Mouse (Mus musculus) gastrocnemius, postnatal 36 days (tissue): ENCODE data around the gene Akp3. TPM values are rescaled to one million over a fixed set of nuclear protein-coding genes. Genes with fewer than 3 reads are reported as not detected.

ENCODE experiments used
- DNase-seq, 2 experiments: peaks; one replicate each; pipeline ENCODE4 v3.0.0; 2022
- intact Hi-C: fragments of 180-260 bp; cut with DNase I; formaldehyde crosslinking; loops from one replicate; pipeline ENCODE4 v1.15.1; 2025
- long read RNA-seq, 2 experiments: library from polyadenylated mRNA; stranded (forward); transcript quantifications; one replicate each; pipeline ENCODE4 v2.0.0; 2021
- total RNA-seq, 2 experiments: library from RNA; stranded (reverse); gene quantifications; 2 replicates each; pipeline ENCODE4 v1.2.3; 2021

Akp3 gene
- not detected for total RNA-seq
- long read RNA-seq, experiment 1, result 0 reads
- long read RNA-seq, experiment 2, result 0 reads

DNA sequence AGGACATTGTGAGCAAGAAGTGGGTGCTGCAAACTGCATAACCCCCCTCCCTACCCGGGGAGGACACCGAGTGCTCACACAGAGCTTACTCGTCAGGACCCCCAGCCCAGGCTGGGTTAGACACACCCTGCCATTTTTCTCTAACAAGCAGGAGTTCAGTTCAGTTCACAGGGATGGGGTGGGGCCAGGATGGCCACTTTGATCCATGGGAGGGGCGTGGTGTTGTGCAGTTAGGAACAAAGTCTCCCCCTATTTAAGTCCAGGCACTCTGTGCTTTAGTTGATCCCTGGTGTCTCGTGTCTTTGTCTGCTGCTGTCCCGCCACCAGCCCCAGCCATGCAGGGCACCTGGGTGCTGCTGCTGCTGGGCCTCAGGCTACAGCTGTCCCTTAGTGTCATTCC lies at the start of gene Akp3:
Gene Akp3, plus strand, starts transcription at position 301 of the 400 bp plus-strand sequence.
- intact Hi-C loops, result no loop called here
- DNase-seq, result no peak

DNA sequence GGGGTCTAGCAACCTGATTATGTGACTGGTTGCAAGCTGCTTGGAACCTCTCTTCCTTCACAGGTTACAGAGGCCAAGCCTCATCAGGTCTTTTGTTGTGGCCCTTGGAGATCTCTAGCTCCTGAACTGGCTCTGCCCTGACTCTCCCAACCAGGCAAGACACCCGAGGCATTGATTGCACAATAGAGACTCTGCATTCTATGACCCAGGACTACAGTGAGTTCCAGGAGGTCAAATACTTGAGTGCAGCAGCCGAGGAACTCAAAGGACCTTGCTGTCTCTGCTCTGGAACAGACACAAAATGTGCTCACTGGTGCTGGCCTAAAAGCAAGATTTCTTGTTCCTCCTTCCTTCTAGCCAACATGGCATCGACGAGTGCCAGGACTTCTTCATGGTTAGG lies 38.6 kb upstream of the Akp3 start:
- intact Hi-C loops, result no loop called here

GRCm38 (mm10) chr1:87086964-87087363 lies 37.8 kb upstream of the Akp3 start:
- DNase-seq, result no peak
- intact Hi-C loops, result no loop called here

More for the DNA sequence above, 38.6 kb upstream of the Akp3 start:
- no peak for DNase-seq

DNA sequence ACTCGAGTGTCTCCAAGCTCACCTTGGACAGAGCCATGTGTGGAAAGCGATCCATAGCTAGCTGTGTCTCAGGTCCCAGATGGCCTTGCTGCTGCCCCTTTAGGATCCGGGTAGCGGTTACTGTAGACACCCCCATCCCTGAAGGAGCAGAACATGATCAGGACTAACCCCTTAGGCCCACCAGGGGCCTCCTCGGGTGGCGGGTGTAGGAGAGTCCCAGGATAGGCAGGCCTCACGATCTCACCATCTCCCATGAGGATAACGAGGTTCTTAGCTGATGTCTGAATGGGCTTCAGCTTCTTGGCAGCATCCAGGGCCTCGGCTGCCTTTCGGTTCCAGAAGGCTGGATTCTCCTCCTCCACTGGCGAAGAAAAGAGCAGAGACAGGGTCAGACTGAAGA lies 35.5 kb upstream of the Akp3 start:
- no peak for DNase-seq
- intact Hi-C loops, result no loop called here

- DNase-seq, result no peak
- intact Hi-C loops, result no loop called here
Observed at GRCm38 (mm10) chr1:87089828-87090227, 34.9 kb upstream of the Akp3 start, which contains the start of gene Alppl2. Alppl2 (minus strand) TSS chr1:87089928.

- DNase-seq, result no peak
- intact Hi-C loops, result no loop called here
Observed at GRCm38 (mm10) chr1:87095642-87096041, 29.1 kb upstream of the Akp3 start.

- DNase-seq, result peak; percentile 46 to 59
- intact Hi-C loops, result loop anchor here (2.0 kb wide), 1 partner anchor 94 kb away; no protein-coding TSS in a partner anchor
Observed at GRCm38 (mm10) chr1:87098358-87098975, 26.3 kb upstream of the Akp3 start.

- intact Hi-C loops, result no loop called here
- no peak for DNase-seq
Observed at GRCm38 (mm10) chr1:87101411-87101810, 23.4 kb upstream of the Akp3 start, which contains the start of gene Alpi. Alpi (minus strand) TSS chr1:87101606.

GRCm38 (mm10) chr1:87102114-87102513 lies 22.7 kb upstream of the Akp3 start:
- intact Hi-C loops, result no loop called here
- DNase-seq, result no peak

GRCm38 (mm10) chr1:87103936-87104335 lies 20.8 kb upstream of the Akp3 start:
- intact Hi-C loops, result no loop called here
- no peak for DNase-seq

DNA sequence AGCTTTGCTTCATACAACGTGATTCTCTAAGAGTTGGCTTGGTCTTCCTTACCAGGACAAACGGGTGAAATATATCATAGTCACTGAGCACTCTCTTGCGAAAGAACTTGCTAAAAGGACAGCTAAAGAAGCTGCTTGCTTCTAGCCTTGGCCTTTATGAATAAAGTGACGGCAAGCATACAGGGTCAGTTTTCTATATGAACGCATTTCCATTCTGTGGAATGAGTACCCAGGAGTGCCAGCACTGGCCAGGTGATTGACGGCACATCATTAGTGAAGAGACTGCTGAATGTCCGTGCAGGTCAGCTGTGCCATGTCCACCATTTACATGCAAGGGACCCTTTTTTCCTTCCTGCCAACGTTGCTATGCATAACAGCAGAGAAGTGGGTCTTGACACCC lies 18.2 kb upstream of the Akp3 start:
- intact Hi-C loops, result no loop called here
- DNase-seq, result no peak

GRCm38 (mm10) chr1:87108564-87108963 lies 16.2 kb upstream of the Akp3 start:
- intact Hi-C loops, result no loop called here
- DNase-seq, result no peak

DNA sequence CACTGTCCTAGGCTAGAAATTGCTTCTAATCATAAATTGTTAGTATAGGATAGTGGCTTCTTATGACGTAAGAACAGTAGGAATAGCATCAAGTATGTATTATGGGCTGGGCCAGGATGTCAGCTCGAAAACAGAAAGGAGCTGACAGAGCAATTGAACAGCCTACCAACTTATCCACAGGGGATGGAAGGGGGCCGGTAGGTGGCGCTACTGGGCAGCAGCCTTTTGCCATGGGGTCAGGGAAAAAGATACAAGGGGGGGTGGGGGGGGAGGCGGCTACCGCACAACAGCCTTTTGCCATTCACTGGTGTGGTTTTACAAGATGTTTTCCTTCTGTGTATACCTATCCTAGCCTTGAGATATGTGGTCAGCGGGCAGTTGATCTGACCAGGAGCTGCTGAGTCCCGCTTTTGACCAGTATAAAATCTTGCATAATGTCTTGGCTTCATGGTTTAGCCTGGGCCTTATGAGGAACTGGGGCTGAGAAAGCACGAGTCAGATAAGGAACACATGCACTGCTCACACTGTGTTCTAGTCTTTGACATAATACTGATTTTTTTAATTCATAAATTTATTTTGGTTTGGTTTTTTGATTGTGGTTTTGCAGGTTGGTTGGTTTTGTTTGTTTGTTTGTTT lies 12.9 kb upstream of the Akp3 start:
- peak in 1 of 2 experiments; percentile 47 for DNase-seq
- intact Hi-C loops, result no loop called here

GRCm38 (mm10) chr1:87114784-87115183 lies 10.0 kb upstream of the Akp3 start:
- intact Hi-C loops, result no loop called here
- DNase-seq, result no peak

DNA sequence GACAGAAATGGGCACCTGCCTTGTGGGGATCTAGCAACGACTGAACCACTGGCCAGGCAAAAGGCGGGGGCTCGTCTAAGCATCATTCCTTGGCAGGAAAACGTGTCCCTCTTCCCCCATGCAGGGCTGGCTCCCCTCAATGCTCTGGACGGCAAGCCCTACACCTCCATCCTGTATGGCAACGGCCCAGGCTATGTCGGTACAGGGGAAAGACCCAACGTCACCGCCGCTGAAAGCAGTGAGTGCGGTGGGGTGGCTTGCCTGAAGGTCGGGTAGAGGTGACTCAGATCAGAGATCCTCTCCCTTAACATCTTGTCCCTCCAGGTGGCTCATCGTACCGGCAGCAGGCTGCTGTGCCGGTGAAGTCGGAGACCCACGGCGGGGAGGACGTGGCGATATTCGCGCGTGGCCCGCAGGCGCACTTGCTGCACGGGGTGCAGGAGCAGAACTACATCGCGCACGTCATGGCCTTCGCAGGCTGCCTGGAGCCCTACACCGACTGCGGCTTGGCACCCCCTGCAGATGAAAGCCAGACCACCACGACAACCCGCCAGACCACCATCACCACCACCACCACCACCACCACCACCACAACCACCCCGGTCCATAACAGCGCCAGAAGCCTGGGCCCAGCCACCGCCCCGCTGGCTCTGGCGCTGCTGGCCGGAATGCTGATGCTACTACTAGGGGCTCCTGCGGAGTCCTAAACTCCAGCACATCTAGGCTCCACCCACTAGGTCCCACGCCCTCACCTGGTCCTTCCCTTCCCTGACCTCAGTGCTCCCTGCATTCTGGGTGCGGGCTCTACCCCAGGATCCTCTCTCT lies 2.6 kb downstream of the Akp3 start:
- no peak for DNase-seq
- intact Hi-C loops, result no loop called here

GRCm38 (mm10) chr1:87131803-87132202 lies 7.0 kb downstream of the Akp3 start:
- no peak for DNase-seq
- intact Hi-C loops, result no loop called here

DNA sequence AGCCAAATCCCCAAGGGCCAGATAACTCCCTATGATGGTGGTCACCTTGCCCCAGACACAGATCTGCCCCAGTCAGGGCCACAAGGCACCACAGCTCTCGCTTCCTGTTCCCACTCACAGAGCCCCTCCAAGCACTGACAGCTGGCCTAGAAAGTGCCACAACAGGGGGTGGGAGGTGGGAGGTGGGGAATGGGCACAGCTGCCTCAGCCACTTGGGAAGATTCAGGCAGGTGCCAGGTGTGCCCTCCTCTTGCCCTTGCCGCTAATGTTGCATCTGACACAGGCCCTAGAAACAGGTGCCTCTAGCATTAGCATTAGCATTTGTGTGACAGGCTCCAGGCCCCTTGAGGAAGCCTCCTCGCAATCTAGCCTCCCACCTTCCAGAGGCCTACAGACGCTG lies 16.8 kb downstream of the Akp3 start:
- DNase-seq, result no peak
- intact Hi-C loops, result no loop called here

DNA sequence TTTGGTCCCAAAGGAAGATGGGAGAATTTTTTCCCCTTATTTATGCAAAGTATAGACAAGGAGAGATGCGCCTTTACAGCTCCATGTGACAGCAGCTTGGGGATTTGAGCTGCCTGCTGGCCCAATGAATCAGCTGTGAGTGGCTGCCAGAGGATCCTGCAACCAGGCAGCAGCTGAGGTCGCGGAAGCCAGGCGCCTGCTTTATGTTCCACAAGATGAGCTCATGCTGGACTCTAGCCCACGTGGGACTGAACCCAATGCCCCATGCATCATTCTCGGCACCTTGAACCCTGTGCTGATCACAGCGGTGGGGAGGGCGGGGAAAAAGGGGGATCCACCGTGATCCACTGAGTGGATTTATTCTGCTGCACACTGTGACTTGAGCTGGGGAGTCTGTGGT lies 17.7 kb downstream of the Akp3 start:
- intact Hi-C loops, result no loop called here
- DNase-seq, result no peak

GRCm38 (mm10) chr1:87143141-87143540 lies 18.4 kb downstream of the Akp3 start:
- intact Hi-C loops, result no loop called here
- no peak for DNase-seq

DNA sequence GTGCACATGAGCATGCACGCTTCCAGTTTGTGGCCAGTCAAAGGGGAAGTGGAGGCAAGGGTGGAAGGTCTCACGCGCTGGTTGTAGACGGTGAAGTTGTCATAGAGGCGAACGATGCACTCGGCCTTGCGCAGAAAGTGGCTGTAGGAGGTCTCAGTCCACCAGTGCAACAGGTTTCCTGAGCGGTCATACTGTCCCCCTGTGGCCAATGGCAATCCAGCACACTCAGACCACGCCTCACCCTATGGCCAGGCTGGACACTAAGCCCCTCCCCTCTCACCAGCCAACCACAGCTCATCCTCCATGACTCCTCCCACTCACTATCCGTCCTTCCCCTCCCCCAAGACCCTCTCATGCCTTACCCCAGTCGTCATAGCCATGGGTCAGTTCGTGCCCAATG lies 24.6 kb downstream of the Akp3 start:
- intact Hi-C loops, result no loop called here
- no peak for DNase-seq

GRCm38 (mm10) chr1:87151286-87151685 lies 26.5 kb downstream of the Akp3 start:
- DNase-seq, result no peak
- intact Hi-C loops, result no loop called here
